Mouse (Mus musculus): ENCODE results near the gene Zfp362. TPM values are rescaled to one million over a fixed set of nuclear protein-coding genes. Genes with fewer than 3 reads are reported as not detected.

Zfp362 gene
- polyA plus RNA-seq, 1 experiment: 30.0 TPM

- DNase-seq (ENCODE audit: extremely low spot score in 1 of 2, low spot score in 1 of 2): no peak
Measured at GRCm38 (mm10) chr4:128803569-128803968, 2.3 kb downstream of the Zfp362 start.

GRCm38 (mm10) chr4:128801675-128802465, 4.0 kb downstream of the Zfp362 start:
- DNase-seq (ENCODE audit: extremely low spot score in 1 of 2, low spot score in 1 of 2): no peak

- DNase-seq (ENCODE audit: extremely low spot score in 1 of 2, low spot score in 1 of 2): no peak
Measured at GRCm38 (mm10) chr4:128796788-128797187, 9.1 kb downstream of the Zfp362 start.

- no peak for DNase-seq (ENCODE audit: extremely low spot score in 1 of 2, low spot score in 1 of 2)
Measured at GRCm38 (mm10) chr4:128795596-128795995, 10.2 kb downstream of the Zfp362 start.

- no peak for DNase-seq (ENCODE audit: extremely low spot score in 1 of 2, low spot score in 1 of 2)
Measured at GRCm38 (mm10) chr4:128794198-128794597, 11.6 kb downstream of the Zfp362 start.

- DNase-seq (ENCODE audit: extremely low spot score in 1 of 2, low spot score in 1 of 2): no peak
Measured at GRCm38 (mm10) chr4:128793710-128794109, 12.1 kb downstream of the Zfp362 start.

- no peak for DNase-seq (ENCODE audit: extremely low spot score in 1 of 2, low spot score in 1 of 2)
Measured at GRCm38 (mm10) chr4:128789646-128790045, 16.2 kb downstream of the Zfp362 start.

GRCm38 (mm10) chr4:128788108-128788507, 17.7 kb downstream of the Zfp362 start:
- DNase-seq (ENCODE audit: extremely low spot score in 1 of 2, low spot score in 1 of 2): no peak

- peak in 1 of 2 experiments; percentile 35 for DNase-seq (ENCODE audit: extremely low spot score in 1 of 2, low spot score in 1 of 2)
Measured at GRCm38 (mm10) chr4:128787023-128787939, 18.6 kb downstream of the Zfp362 start.

- no peak for DNase-seq (ENCODE audit: extremely low spot score in 1 of 2, low spot score in 1 of 2)
Measured at GRCm38 (mm10) chr4:128785921-128786654, 19.8 kb downstream of the Zfp362 start.

GRCm38 (mm10) chr4:128784950-128785631, 20.8 kb downstream of the Zfp362 start:
- DNase-seq (ENCODE audit: extremely low spot score in 1 of 2, low spot score in 1 of 2): peak in 1 of 2 experiments; percentile 46

GRCm38 (mm10) chr4:128782645-128783044, 23.2 kb downstream of the Zfp362 start:
- DNase-seq (ENCODE audit: extremely low spot score in 1 of 2, low spot score in 1 of 2): no peak

GRCm38 (mm10) chr4:128782037-128782436, 23.8 kb downstream of the Zfp362 start:
- no peak for DNase-seq (ENCODE audit: extremely low spot score in 1 of 2, low spot score in 1 of 2)

GRCm38 (mm10) chr4:128777593-128777992, 28.3 kb downstream of the Zfp362 start:
- peak in 1 of 2 experiments; percentile 20 for DNase-seq (ENCODE audit: extremely low spot score in 1 of 2, low spot score in 1 of 2)

GRCm38 (mm10) chr4:128776568-128777289, 29.1 kb downstream of the Zfp362 start:
- peak in 1 of 2 experiments; percentile 83 for DNase-seq (ENCODE audit: extremely low spot score in 1 of 2, low spot score in 1 of 2)

GRCm38 (mm10) chr4:128774467-128774866, 31.4 kb downstream of the Zfp362 start:
- DNase-seq (ENCODE audit: extremely low spot score in 1 of 2, low spot score in 1 of 2): peak in 1 of 2 experiments; percentile 68

- DNase-seq (ENCODE audit: extremely low spot score in 1 of 2, low spot score in 1 of 2): no peak
Measured at GRCm38 (mm10) chr4:128773820-128774219, 32.0 kb downstream of the Zfp362 start.

GRCm38 (mm10) chr4:128770698-128771097, 35.1 kb downstream of the Zfp362 start:
- DNase-seq (ENCODE audit: extremely low spot score in 1 of 2, low spot score in 1 of 2): no peak

- no peak for DNase-seq (ENCODE audit: extremely low spot score in 1 of 2, low spot score in 1 of 2)
Measured at GRCm38 (mm10) chr4:128769569-128770355, 36.1 kb downstream of the Zfp362 start.

All from frontal cortex, adult 2 months (tissue).